Mouse (Mus musculus) kidney, embryonic 14.5 days (tissue): ENCODE measurements around the gene Pola2. TPM values are rescaled to one million over a fixed set of nuclear protein-coding genes. Genes with fewer than 3 reads are reported as not detected.

ENCODE experiments used
- ATAC-seq: fragments of 200-750 bp; cut with Nextera tagmentation; 2 replicates; pipeline ENCODE4 v1.8.0; 2017; ENCODE audit warnings: moderate number of reproducible peaks, mild to moderate bottlenecking, moderate TSS enrichment, moderate library complexity; ENCODE audit not compliant: low FRiP score, low TSS enrichment
- H3K27ac ChIP-seq: fragments of 300-500 bp; sonication (generic); 2 replicates; pipeline ENCODE4 v1.5.1; 2014; ENCODE audit warnings: low read depth, mild to moderate bottlenecking, low read length, moderate library complexity, mixed read lengths
- H3K27me3 ChIP-seq: fragments of 300-500 bp; sonication (generic); 2 replicates; pipeline ENCODE4 v1.6.1; 2014; ENCODE audit warnings: mild to moderate bottlenecking, low read length; ENCODE audit not compliant: control insufficient read depth, insufficient read depth
- H3K36me3 ChIP-seq: fragments of 300-500 bp; sonication (generic); 2 replicates; pipeline ENCODE4 v1.6.1; 2014; ENCODE audit warnings: low read length, mixed read lengths; ENCODE audit not compliant: control insufficient read depth, insufficient read depth
- H3K4me1 ChIP-seq: fragments of 300-500 bp; sonication (generic); 2 replicates; pipeline ENCODE4 v1.6.1; 2014; ENCODE audit warnings: low read length, mixed read lengths; ENCODE audit not compliant: control insufficient read depth, insufficient read depth
- H3K4me2 ChIP-seq: fragments of 300-500 bp; sonication (generic); replicated peaks from 2 replicates; pipeline ENCODE4 v1.6.1; 2014; ENCODE audit warnings: low read depth, mild to moderate bottlenecking, low read length
- H3K4me3 ChIP-seq: fragments of 300-500 bp; sonication (generic); 2 replicates; pipeline ENCODE4 v1.5.1; 2014; ENCODE audit warnings: mild to moderate bottlenecking, low read length
- H3K9ac ChIP-seq: fragments of 300-500 bp; sonication (generic); 2 replicates; pipeline ENCODE4 v1.6.1; 2014; ENCODE audit warnings: low read depth, mild to moderate bottlenecking, low read length, moderate library complexity
- H3K9me3 ChIP-seq: fragments of 300-500 bp; sonication (generic); 2 replicates; pipeline ENCODE4 v1.6.1; 2016; ENCODE audit warnings: low read length; ENCODE audit not compliant: control insufficient read depth
- WGBS: fragments of 180-500 bp; shearing (Covaris S2); extraction: QIAGEN DNeasy Blood & Tissue Kit; methylation state at CpG from one replicate; pipeline ENCODE4 v1.1.7; 2014; 5-methylcytosine and 5-hydroxymethylcytosine counted together
- polyA plus RNA-seq: library from polyadenylated mRNA; unstranded; fragments of >200 nt; fragmentation: Nextera tagmentation; extraction: Ambion mirVana; gene quantifications from 2 replicates; pipeline ENCODE4 v1.2.1, GENCODE M21; 2014

Gene Pola2
- polyA plus RNA-seq, 1 experiment from 2014 or later, result 95.3 TPM

DNA sequence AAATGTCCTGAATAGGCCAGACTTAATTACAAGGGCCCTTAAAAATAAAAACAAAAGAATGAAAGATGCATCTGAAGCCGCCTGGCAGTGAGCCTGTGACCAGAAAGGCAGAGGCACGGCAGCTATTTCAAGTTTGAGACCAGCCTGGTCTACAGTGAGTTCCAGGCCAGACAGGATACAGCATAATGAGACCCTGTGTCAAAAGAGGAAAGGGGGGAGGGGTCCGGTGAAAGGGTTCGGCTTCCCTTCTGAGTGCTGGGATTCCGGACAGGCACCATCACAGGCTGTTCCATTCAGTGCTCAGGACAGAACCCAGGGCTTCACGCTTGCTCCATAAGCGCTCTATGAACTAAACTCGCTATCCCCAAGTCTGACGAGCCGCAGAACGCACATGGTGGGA is 37.0 kb downstream of the Pola2 start:
- Histone ChIP-seq H3K4me1 (peaks cover 35% of the 10 kb centered on the region), H3K27ac (no peak overlapping the region), H3K9ac (no peak overlapping the region), H3K36me3 (no peaks in the 10 kb centered on the region), H3K27me3 (no peaks in the 10 kb centered on the region), H3K9me3 (no peaks in the 10 kb centered on the region), H3K4me2 (no peak overlapping the region), H3K4me3 (no peak overlapping the region)
- 65% methylated on average over 11 of the region's 11 CpGs for WGBS
- no peak for ATAC-seq

- ATAC-seq, result no peak
- Histone ChIP-seq H3K27ac (peak overlapping the region; percentile 56; the same call in 1 of the 2 replicates), H3K9ac (peak overlapping the region; percentile 55; the same call in 1 of the 2 replicates), H3K4me3 (peak overlapping the region; percentile 71), H3K36me3 (no peaks in the 10 kb centered on the region; the same call in 1 of the 2 replicates), H3K9me3 (no peaks in the 10 kb centered on the region), H3K4me2 (peak overlapping the region; percentile 93), H3K27me3 (no peaks in the 10 kb centered on the region), H3K4me1 (peaks cover 36% of the 10 kb centered on the region)
- WGBS, result 33% methylated on average over 11 of the region's 11 CpGs
Observed at GRCm38 (mm10) chr19:5925311-5925855, 38.6 kb downstream of the Pola2 start.

DNA sequence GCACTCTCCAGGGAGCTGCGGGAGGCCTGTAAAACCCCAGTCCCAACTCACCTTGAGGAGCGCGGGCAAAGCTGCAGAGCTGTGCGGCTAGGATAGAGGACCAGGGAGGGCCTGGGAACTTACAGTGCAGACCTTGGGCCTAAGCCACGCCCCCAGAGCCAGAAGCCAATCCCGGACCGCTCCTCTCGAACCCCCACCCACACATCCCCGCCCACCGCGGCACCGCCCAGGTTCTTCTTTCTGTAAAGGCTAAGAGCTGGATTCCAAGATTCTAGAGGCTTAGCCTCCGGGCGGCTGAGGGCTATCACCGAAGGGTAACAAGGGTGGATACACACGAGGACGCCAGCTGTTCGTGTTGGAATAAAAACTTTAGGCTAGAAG is 39.3 kb downstream of the Pola2 start, which contains the start of gene Cdc42ep2:
Cdc42ep2 (minus strand) TSS at position 104 of the 381 bp plus-strand sequence.
- Histone ChIP-seq H3K36me3 (no peaks in the 10 kb centered on the region; the same call in 1 of the 2 replicates), H3K27ac (peak within 1 kb of the TSS; percentile 85), H3K4me3 (peak within 1 kb of the TSS; percentile 71), H3K9me3 (no peaks in the 10 kb centered on the region), H3K4me1 (peaks cover 29% of the 10 kb centered on the region), H3K27me3 (no peaks in the 10 kb centered on the region), H3K9ac (peak within 1 kb of the TSS; percentile 55), H3K4me2 (peak within 1 kb of the TSS; percentile 93)
- ATAC-seq, result peak; percentile 94
- under 1% methylated on average over 18 of the region's 18 CpGs for WGBS

DNA sequence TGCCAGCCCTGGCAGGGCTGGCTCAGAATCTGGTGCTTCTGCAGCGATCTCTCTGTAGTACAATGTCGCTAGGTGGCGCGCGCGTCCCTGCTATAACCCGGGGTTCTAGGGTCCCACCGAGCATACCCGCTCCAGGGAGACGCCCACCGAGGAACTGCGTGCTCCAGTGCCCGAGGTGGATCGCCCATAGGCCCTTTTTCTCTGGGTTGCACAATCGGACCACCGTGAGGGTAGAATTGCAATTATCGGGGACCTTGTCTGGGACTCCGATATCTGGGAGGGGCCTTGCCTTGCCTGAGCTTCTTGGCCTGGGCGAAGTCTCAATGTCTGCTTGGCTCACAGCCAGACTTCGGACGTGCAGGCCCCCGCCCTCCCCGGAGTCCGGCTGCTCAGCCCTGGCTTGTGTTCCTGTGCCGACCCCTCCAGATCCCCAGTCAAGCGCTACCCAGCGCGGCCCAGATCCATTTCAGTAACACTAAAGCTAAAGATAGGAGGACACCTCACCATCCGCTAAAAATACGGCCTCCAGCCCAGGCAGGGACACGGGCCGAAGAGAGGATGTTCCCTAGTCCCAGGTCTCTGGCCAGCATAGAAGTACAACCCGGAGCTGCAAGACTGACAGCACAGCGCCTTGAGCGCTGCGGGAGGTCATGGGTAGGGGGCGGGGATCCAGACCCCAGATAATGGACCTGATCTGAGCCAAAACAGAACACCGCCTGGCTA is 39.9 kb downstream of the Pola2 start:
- H3K27ac ChIP-seq, result peak overlapping the region; percentile 85
- under 1% methylated on average over 38 of the region's 38 CpGs for WGBS
- peaks cover 23% of the 10 kb centered on the region for H3K4me1 ChIP-seq
- H3K9ac ChIP-seq, result peak overlapping the region; percentile 55
- ATAC-seq, result peak; percentile 71
- peak overlapping the region; percentile 93 for H3K4me2 ChIP-seq
- no peaks in the 10 kb centered on the region; the same call in 1 of the 2 replicates for H3K36me3 ChIP-seq
- H3K9me3 ChIP-seq, result no peaks in the 10 kb centered on the region
- H3K27me3 ChIP-seq, result no peaks in the 10 kb centered on the region
- peak overlapping the region; percentile 71 for H3K4me3 ChIP-seq

DNA sequence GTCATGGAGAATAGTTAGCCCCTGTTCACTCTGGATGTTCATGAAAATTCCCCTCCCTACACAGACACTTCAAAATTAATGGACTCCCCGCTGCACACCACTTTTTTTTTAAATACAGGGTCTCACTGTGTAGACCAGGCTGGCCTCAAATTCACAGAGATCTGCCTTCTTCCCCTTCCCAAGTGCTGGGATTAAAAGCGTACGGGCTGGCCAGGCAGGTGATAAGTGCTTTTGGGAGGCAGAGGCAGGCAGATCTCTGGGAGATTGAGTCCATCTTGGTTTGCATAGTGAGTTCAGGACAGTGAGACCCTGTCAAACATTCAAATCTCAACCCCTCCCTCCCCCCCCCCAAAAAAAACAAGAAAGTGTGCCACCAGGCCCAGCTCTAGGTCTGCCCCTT is 41.0 kb downstream of the Pola2 start:
- no peaks in the 10 kb centered on the region for H3K9me3 ChIP-seq
- peaks cover 8% of the 10 kb centered on the region for H3K36me3 ChIP-seq
- ATAC-seq, result no peak
- no peak overlapping the region for H3K4me3 ChIP-seq
- no peak overlapping the region for H3K27ac ChIP-seq
- H3K4me2 ChIP-seq, result no peak overlapping the region; the same call in 1 of the 2 replicates
- peaks cover 12% of the 10 kb centered on the region; the same call in 1 of the 2 replicates for H3K4me1 ChIP-seq
- H3K9ac ChIP-seq, result no peak overlapping the region
- H3K27me3 ChIP-seq, result no peaks in the 10 kb centered on the region
- WGBS, result 96% methylated on average over 3 of the region's 3 CpGs

DNA sequence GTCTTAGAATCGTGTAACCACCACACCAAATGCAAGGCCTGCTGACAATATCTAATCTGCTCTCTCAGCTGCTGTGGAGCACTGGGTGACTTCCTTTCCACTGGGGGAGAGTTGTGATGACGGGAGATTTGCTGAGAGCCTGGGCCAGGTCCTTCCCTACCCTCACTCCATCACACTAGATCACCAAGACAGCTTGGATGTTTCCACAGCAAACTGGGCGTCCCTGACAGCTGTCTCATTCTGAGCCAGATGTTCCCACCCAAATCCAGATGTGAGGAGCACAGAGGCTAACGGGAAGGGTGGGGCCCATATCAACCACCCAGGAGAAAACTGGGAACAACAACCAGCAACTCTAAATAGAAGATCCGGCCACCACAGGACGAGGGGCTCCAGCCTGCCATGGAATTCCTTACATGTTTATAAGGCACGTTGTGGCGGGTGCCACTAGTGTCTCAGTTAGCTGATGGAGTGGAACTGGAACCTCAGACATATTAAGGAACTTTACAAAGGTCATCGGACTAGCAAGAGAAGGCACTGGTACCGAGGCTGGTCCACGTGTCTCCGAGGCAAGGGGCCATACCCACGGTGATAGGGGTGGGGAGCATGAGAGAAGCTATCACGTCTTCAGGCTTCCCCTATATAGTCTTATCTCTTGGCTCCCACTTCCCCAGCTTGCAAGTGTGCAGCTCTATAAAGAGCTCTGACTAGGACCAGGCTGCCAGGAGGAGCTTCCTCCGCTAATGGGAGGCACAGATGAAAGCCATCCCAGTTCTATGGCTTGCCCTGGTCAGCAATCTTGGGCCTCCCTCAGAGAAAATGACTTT is 41.7 kb downstream of the Pola2 start:
- ATAC-seq, result no peak
- H3K4me2 ChIP-seq, result peak overlapping the region; percentile 31; the same call in 1 of the 2 replicates
- no peak overlapping the region; the same call in 1 of the 2 replicates for H3K4me3 ChIP-seq
- peaks cover 11% of the 10 kb centered on the region; the same call in 1 of the 2 replicates for H3K4me1 ChIP-seq
- peaks cover 13% of the 10 kb centered on the region for H3K36me3 ChIP-seq
- 68% methylated on average over 15 of the region's 15 CpGs for WGBS
- H3K27me3 ChIP-seq, result no peaks in the 10 kb centered on the region
- H3K9ac ChIP-seq, result 0 out of 2 replicates have a peak overlapping the region, but pooled peaks have one; percentile 48
- H3K27ac ChIP-seq, result no peak overlapping the region; the same call in 1 of the 2 replicates
- no peaks in the 10 kb centered on the region for H3K9me3 ChIP-seq

DNA sequence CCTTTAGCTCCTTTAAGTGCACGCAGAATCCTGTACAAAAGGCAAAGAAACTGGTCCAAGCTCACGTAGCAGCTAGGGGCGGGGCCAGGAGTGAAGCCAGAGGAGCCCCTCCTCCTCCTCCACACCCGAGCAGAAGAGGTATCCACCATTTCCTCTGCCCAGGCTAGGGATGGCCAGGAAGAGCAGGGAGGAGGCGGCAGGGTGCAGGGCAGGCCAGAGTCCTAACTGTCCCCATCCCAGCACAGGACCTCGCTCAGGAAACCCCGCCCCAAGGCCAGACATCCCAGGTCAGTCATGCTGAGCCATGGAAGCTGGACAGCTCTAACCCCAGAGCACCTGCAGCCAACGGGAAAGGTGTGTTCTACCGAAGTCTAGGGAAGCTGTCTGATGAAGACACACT is 42.3 kb downstream of the Pola2 start:
- Histone ChIP-seq H3K27me3 (no peaks in the 10 kb centered on the region), H3K4me1 (peaks cover 7% of the 10 kb centered on the region; the same call in 1 of the 2 replicates), H3K9ac (peak overlapping the region; percentile 48), H3K27ac (no peak overlapping the region; the same call in 1 of the 2 replicates), H3K4me3 (no peak overlapping the region; the same call in 1 of the 2 replicates), H3K4me2 (peak overlapping the region; percentile 31), H3K36me3 (peaks cover 19% of the 10 kb centered on the region), H3K9me3 (no peaks in the 10 kb centered on the region)
- 20% methylated on average over 9 of the region's 9 CpGs for WGBS
- no peak for ATAC-seq

GRCm38 (mm10) chr19:5913007-5913719 is 50.8 kb downstream of the Pola2 start, which contains the start of gene Dpf2:
Gene Dpf2, minus strand, starts transcription at chr19:5913010.
- Histone ChIP-seq H3K9me3 (no peaks in the 10 kb centered on the region), H3K4me3 (peak within 1 kb of the TSS; percentile 80), H3K9ac (peak within 1 kb of the TSS; percentile 95), H3K27me3 (no peaks in the 10 kb centered on the region), H3K36me3 (peaks cover 15% of the 10 kb centered on the region; the same call in 1 of the 2 replicates), H3K4me2 (peak within 1 kb of the TSS; percentile 63), H3K4me1 (peaks cover 14% of the 10 kb centered on the region), H3K27ac (peak within 1 kb of the TSS; percentile 84)
- 21% methylated on average over 13 of the region's 13 CpGs for WGBS
- ATAC-seq, result peak; percentile 73
